Mouse (Mus musculus) CD8-positive naive resting alpha-beta T cell, adult 2 months (primary cell): ENCODE data around the gene Fam19a1.

ENCODE experiments used
- DNase-seq, 2 experiments: peaks; one replicate each; pipeline ENCODE4 v3.0.0; 2022; ENCODE audit warnings: low read depth in 2 of 2, low spot score in 2 of 2

The Fam19a1 gene

DNA sequence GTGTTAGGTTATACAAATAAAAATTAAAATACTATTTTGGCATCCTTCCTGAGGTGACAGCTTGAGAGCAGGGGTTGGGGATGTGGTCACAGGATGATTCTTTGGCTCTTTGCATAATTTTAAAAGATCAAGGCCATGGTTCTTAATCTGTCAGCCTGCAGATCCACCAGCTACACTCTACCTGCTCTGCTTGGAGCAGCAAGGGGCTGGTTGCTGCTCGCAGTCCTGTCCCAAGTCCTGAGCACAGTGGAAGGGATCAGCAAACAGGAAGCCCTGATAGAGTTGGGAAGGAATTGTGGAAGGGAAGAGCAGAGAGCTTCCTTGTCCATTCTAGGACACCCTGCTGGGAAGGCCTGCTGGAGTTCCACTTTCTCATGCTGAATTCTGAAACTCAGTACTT lies 320.9 kb downstream of the Fam19a1 start:
- no peak for DNase-seq

DNA sequence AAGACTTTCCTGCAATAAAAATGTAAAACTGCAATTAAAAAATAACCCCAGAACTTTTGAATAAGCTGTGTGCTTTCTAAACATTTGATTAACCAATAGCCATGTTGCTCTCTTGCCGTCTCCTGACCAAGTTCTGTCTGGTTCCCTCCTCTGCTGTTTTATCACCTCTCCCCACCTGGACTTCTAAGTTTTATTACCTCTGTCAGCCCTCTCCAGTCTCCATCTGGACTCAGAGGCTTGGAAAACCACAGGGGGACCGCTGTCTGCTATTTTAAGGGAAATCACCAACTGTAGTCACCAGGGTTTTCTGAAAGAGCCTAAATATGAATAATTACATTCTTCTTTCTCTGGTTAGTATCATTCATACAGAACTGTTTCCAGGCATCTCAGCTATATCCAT lies 322.6 kb downstream of the Fam19a1 start:
- no peak for DNase-seq

DNA sequence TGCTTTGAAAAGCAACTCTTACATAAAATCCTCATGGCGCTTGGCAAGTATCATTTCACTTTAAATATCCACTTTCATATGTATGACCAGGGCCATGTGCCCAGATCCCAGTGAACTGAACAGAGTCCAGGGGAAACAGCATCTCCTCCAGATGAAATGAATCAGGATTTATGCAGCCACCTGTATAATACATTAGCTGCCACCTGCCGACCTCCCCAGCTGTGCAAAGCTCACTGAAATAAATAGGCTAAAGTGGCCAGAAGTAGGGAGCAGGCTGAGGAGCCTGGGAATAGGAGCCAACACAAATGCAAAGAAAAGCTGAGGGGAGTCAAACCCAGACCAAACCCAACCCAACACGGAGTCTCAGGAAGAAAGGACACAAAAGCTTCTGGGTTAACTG lies 324.9 kb downstream of the Fam19a1 start:
- no peak for DNase-seq

DNA sequence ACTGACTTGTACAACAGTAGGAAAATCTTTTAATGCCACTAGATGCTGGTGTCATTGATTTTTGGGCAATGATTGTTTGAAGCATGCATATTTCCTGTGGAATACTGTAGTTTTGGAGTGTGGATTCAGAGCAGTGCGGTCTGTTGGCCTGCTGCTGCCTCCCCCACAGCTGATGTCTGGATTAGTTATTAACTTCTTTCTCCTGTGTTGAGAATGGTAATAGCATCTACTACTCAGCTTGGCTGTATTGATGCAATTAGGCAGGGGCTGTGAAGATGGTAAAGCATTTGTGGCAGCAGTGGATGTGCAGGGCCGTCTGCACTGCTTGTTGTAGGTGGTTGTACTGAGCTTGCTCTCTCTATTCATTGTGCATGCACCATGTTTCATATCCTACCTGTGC lies 326.5 kb downstream of the Fam19a1 start:
- no peak for DNase-seq

DNA sequence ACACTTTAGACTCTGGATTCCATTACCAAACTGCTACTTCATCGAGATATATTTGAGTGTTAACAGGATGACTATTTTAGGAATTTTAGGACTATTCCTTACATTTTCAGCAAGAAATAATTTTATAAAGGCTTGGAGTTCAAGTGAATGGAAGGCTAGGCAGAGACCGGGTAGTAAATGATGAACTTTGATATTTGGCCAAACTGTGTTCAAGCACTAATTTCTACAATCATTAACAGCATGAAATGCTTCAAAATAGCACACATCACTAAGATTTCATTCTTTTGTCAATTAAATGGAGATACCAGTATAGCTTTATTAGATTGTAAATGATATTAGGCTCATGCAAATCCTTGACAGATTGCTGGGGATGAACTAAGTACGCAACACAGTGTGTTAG lies 329.0 kb downstream of the Fam19a1 start:
- no peak for DNase-seq

DNA sequence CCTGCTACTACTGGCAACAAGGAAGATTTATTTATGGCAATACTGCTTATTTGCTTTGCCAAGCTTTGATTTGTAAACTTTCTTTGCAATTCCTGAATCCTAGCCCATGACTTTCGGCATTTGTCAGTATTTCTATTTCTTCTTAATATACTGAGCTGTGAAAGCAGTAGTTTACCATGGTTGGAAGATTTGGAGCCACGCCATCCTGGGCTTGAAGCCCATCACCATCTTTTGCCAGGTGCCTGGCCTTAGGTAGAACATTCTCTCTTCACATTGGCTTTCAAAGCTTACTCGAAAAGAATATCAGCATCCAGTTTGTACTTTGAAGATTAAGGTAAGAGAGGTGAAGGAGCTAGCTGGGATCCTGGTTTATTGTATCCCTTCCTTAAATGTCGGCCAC lies 334.5 kb downstream of the Fam19a1 start:
- no peak for DNase-seq

DNA sequence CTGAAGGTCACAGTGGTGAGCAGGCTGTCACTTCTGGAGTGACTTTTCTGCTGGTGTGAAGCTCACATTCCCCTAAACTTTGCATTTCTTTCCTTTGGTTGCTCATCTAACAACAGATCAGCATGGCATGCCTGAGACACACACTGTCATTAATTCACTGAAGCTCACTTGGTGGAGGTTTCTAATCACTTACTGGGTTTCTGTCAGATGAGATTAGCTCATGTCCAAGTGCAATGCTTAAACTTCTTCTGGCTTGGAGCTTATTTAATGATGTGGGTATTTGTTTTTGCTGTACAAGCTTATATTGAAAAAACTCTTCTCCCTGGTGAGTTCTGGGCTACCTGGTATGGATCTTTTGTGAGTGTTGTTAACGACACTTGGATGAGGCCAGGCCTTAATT lies 343.3 kb downstream of the Fam19a1 start:
- DNase-seq, result no peak

DNA sequence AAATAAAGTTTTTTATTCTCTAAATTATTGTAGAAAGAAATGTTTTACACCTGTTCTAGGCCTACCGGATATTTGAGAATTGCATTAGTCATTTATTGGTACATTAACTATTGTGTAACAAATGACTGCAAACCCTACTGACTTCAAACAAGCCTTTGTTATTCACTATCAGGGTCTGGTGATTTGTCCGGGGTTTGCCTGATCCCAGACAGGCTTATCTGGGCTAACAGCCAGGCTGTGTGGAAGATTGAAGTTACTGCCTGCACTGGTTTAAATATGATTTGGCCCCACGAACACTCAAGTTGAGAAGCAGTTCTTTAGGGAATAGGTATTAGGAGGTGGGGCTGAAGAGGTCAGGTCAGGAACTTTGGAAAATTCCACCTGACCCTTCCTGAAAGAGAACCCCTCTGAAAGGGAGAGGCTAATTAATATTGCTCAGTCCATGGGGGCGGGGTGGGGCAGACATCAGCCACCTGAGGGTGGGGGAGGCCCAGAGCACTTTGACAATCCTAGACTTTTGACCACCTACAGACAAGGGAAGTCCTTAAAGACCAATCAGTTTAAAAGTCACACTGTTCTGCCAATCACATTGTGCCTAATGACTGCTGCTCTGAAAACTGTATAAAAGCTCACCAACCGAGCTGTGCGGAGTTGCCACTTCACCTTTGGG lies 344.8 kb downstream of the Fam19a1 start:
- DNase-seq, result no peak

DNA sequence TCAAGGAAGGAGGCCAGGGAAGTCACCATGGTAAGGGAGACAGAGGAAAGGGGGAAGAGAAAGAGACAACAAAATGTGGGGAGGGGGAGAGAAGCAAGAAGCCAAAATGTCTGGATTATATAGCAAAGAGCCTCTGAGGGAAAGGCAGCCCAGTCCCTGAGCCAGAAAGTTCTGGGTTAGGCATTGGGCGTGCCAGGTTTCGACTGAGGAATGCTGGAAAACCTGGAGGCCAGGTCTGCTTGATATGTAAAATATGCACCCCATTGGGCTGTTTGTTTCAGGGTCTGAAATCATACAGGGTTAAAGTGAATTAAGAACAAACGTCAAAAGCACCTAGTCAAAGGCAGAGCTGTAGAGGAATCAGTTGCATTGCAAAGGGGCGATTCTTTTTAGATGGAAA lies 346.1 kb downstream of the Fam19a1 start:
- no peak for DNase-seq

DNA sequence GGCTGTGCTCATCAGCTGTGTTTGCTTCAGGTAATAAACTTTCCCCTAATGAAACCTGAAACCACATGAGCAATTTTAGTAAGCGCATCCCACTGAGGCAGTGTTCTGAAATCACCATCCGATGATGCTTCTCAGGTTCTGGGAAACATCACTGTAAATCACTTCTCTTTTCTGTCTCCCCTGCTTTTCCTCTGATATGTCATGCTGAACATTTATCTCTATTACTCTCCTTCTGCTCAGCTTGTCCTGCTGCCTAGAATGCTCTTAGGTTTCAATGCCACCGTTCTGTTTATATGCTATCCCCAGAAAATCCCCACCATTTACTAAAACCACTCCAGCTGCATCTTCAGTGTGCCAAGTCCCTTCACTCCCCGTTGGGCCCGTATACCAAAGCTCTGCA lies 386.5 kb downstream of the Fam19a1 start:
- DNase-seq, result no peak

DNA sequence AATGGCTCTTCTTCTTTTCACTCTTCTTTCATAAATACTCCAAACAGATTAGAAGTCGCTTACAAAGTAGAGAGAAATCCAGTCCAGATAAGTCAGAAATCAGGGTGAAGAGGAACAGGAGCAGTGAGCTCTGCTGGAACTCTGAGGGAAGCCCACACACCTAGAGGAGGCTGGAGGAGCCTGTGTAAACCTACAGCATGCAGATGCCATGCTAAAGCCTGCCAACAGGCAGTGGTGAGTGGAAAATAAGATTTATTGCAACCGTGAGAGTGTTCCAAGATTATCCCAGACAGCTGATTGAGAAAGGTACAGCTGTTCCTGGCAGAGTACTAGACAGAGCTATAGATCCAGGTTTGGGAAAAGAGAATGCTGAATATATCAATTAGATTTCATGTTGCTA lies 428.6 kb downstream of the Fam19a1 start:
- no peak for DNase-seq

DNA sequence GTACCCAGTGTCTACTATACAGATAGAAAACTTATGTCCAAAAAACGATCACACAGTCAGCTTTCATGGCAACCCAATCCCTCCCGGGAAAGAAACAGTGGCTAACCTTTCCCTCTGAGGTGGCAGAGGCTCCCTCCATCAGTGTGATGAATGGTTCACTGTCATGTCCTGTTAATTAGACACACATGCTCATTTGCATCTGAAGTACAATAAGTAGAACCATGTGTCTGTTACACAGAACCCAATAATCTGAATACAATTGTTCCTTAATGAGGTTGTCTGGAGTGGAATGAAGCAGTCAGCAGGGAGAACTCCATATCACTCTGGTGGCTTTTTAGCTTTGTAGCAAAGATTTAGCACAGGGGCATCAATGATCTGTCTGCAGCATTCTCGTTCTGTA lies 431.9 kb downstream of the Fam19a1 start:
- no peak for DNase-seq

DNA sequence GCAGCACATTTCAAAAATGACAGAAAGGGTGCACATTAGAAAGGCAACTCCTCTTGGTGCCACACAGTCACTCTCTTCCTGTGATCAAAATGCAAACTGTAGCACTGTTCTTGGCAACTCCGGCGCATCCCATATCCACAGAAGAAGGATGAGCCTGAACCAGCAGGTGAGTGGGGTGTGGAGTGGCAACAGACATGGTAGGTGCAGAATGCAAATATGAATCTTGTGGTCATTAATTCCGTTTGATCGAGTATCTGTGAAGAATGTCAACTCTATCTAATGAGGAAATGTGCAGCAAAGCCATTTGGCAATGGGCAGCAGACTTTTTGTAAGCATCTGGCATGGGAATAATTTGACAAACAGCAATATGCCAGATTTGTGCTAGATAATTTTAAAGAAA lies 437.5 kb downstream of the Fam19a1 start:
- no peak for DNase-seq

DNA sequence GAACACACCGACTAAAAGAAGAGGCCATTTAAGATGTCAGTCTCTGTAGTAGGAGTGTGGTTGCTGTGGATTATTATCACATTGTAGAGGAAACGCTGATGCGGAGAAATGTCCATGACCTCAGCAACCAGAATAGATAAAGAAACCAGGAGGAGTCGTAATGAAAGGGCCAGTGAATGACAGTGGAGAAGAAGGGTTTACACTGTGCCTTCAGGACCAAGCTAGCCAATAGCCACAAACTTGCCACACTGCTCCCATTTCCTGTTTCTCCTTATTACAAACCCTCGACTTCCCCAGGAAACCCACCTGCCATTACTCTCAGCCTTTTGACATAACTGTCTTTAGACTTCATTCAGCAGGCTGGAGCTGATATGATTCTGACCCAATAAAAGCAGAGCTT lies 465.7 kb downstream of the Fam19a1 start:
- DNase-seq, result no peak

DNA sequence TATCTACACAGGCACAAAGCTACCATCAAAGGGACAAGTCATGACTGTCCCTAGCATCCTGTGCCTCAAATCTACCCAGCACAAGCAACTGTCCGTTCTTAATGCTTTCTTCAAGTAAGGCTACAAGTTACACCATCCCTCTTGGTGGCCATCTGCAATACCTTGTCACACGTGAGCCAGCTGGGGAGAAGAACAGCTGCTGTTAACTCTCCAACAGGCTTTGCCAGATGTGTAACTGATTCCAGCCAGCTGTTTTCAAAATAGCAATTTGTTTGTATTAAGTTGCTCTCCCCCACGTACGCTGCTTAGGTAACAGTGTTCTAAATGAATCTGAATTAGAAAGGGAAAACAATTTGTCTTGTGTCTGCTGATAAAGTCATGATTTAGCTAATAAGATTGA lies 467.8 kb downstream of the Fam19a1 start:
- DNase-seq, result no peak

DNA sequence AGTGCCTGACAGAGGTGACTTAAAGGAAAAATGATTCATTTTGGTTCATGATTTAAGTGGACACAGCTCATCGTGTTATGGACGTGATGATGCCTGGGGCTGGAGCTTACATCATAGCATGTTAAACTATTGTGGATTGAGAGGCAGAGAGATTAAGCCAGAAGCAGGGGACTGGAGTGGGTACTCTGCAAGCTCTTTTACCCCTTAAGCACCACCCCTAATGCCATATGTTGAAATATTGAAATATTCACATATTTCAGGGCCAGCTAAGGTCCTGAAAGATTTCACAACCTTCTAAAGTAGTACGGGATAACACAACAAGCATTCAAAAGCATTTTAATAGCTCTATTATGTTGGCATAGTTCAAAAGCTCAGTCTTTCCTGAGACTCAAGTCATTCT lies 468.2 kb downstream of the Fam19a1 start:
- no peak for DNase-seq

DNA sequence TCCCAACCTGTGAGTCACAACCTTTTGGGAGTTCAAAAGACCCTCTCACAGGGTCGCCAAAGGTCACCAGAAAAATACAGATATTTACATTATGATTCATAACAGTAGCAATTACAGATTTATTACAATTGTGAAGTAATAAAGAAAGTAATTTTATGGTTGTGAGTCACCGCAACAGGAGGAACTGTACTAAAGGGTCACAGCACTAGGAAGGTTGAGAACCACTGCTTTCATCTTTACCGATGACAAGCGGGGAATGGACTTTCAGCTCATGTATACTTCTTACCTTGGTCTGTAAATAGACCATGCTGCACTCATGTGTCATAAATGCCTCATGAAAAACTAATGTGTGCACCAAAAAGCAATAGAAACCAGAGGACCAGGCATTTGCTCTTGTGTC lies 474.5 kb downstream of the Fam19a1 start:
- DNase-seq, result no peak

DNA sequence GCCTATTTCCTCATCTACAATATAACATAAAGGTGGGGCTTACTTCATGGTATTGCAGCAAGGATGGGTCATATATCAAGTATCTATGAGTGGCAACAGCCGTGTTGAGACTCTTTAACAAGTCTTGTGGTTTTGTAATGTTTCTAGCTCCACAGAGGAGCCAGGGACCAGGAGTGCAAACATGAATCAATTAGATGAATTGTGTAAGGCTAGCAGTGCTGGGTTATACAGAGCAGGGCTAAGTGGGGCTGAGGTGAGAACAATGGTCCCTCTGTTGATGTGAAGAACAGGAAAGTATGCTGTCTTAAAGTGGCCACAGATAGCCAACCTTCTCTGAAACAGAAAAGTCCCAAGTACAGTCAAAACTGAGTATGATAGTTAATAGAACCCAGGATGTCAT lies 480.1 kb downstream of the Fam19a1 start:
- DNase-seq, result no peak

DNA sequence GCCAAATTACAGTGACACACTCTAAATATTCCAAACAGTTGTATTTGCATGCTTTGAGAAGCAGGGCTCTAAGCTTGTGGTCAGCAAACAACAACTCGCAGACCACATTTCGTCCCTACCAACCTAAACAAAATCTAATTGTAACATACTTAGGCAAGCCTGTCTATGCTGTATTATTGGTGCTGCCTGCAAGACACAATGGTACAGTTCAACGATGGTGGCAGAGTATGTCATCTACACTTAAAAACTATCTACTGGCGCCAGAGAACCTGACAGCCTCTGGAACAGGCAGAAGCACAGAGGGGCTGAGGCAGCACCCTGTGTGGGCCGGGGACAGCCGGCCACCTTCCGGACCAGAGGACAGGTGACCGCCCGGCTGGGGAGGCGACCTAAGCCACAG lies 482.2 kb downstream of the Fam19a1 start:
- DNase-seq, result no peak

DNA sequence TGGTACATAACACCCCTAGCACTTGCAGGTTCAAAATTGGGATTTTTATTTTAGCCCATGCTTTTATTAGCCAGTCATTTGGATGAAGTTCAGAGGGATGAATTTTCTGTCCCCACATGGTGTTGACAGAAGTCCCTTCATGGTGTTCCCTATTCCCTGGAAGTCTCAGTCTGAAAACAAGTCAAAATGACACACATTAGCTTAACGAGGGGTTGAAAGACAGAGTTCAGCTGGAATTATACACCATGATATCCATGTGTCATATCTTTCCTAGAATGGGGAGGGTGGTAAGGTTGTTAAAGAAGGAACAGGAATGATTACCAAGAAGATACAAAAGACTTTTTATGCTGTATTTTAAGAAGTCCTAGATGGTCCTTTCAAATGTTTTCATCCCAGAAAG lies 511.2 kb downstream of the Fam19a1 start:
- DNase-seq, result no peak

DNA sequence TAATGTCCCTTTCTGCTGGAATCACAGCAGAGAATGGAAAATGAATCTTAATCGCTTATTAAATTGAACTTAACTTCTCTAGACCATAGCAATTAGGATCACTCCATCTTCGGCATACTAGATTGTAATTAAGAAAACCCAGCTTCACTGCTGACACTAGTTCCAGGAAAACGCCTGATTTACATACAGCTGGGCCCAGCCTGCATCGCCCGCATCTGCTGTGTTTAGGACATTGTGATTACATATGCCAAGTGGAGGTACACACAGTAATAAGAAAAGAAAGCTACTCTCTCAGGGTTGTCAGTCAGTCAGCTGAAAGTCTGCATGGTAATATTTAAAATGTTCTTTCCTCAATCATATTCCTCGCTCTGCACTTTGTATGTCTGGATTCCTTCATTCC lies 518.6 kb downstream of the Fam19a1 start:
- no peak for DNase-seq

DNA sequence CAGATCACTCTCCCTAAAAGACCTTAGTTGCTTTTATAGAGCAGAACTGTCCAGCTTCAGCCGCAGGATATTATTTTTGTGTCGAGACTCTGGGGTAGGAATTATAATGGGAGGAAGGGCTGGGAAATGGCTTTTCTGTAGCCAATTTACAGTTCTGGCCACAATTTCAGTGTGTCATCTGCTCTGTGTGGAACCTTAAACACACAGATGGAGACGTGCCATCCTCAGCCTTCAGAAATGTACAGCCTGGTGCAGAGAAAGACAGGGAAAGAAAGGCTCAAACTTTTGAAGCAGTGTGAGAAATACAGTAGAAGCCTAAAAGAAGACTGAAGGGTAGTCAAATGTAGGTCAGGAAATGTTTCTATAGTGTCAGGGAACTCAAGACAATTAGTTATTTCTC lies 519.3 kb downstream of the Fam19a1 start:
- DNase-seq, result no peak

DNA sequence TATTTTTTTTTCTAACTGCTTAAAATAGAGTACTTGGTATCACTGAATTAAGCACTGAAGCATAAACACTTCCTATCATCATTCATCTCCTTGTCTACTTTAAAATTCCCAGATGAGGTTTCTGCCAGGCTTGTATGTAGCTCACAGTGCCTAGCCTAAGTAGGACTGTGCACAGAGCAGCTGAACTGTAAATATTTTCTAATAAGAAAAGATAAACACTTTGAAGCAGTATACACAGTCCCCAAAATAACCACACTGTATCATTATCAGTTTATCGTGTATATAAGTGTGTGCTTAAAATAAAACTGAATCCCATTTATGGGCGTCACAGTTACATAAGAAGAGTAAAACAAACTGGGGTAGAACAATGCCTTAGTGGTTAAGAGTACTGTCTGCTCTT lies 522.7 kb downstream of the Fam19a1 start:
- no peak for DNase-seq

DNA sequence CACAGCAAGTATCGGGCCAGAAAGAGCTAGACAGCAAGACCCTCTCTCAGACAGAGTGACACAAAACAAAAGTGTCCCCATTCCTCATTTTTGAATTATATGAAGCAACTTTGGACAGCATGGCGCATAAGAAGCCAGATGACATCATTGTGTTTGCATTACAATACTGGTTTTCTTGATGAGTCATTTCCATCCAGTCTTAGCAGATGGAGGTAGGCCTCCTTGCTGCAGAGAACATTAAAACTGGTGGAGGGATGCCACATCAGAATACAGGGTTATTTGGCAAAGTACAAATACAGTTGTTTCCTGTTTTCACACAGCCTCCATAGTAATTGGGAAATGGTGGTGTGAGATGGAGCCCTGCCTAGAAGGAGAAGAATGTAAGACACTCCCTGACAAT lies 535.8 kb downstream of the Fam19a1 start:
- no peak for DNase-seq
